Comparison of ENCODE assay signal across 19 mouse cellular contexts in the genomic region with DNA sequence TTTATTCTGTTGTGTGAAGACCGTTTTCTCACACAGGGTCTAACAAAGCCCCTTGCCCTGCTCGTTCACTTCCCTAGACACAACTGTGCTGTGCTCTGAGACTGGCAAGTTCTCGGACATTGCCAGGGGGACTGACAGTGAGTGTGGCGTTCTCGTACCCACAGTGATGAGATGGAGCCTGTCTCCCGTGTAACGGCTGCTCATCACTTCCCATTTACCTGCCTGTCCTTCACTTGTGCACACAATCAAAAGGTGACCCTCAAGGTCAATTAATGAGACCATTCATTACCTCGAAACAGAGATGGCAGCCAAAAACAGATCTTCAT.
DNase-seq lines count a peak whose midpoint lies in the region; ATAC-seq and TF ChIP-seq lines count a peak whose summit lies in the region.
"Had no signal": no experiment of that assay in that cellular context is flagged by ENCODE, and none has a peak within 500 bp of the region (broad histone marks: within the 10 kb centered on the region; RNA-seq: fewer than 3 reads in every experiment).

No protein-coding gene starts in this region.

- no peaks in the 10 kb centered on the region for H3K4me1 ChIP-seq in hindbrain, embryonic 11.5 days (replicated peaks; ENCODE audit: control insufficient read depth, insufficient read depth, low read length)
- H3K4me1 ChIP-seq in hindbrain, postnatal 0 days (ENCODE audit: insufficient read depth, low read length), result peaks cover 3% of the 10 kb centered on the region; the same call in 1 of the 2 replicates
- H3K4me1 ChIP-seq in midbrain, embryonic 12.5 days, result peaks cover 12% of the 10 kb centered on the region
- peaks cover 20% of the 10 kb centered on the region for H3K4me1 ChIP-seq in midbrain, embryonic 10.5 days
- peaks cover 14% of the 10 kb centered on the region for H3K4me1 ChIP-seq in midbrain, embryonic 13.5 days (replicated peaks)
- no peaks in the 10 kb centered on the region for H3K4me1 ChIP-seq in intestine, embryonic 16.5 days (ENCODE audit: control insufficient read depth, insufficient read depth, low read length)
- H3K4me1 ChIP-seq: embryonic facial prominence, embryonic 15.5 days; liver, embryonic 15.5 days had no signal

- WGBS in hindbrain, embryonic 11.5 days, result 55% methylated on average over 8 of the region's 8 CpGs
- 44% methylated on average over 8 of the region's 8 CpGs for WGBS in hindbrain, postnatal 0 days
- WGBS in midbrain, embryonic 12.5 days, result 43% methylated on average over 8 of the region's 8 CpGs
- WGBS in midbrain, embryonic 10.5 days, result 63% methylated on average over 8 of the region's 8 CpGs
- WGBS in midbrain, embryonic 13.5 days, result 41% methylated on average over 8 of the region's 8 CpGs
- 56% methylated on average over 8 of the region's 8 CpGs for WGBS in intestine, embryonic 16.5 days

- no peak overlapping the region for H3K27ac ChIP-seq in hindbrain, embryonic 11.5 days (ENCODE audit: low read depth, low read length)
- no peak overlapping the region for H3K27ac ChIP-seq in hindbrain, postnatal 0 days
- H3K27ac ChIP-seq in midbrain, embryonic 12.5 days (replicated peaks), result no peak overlapping the region
- H3K27ac ChIP-seq in midbrain, embryonic 10.5 days (replicated peaks), result no peak overlapping the region
- H3K27ac ChIP-seq in midbrain, embryonic 13.5 days, result 0 out of 2 replicates have a peak overlapping the region, but pooled peaks have one; percentile 9
- no peak overlapping the region for H3K27ac ChIP-seq in intestine, embryonic 16.5 days (ENCODE audit: low read length)
- H3K27ac ChIP-seq: embryonic facial prominence, embryonic 15.5 days; liver, embryonic 15.5 days had no signal

- no peak overlapping the region for H3K9ac ChIP-seq in hindbrain, embryonic 11.5 days (ENCODE audit: low read depth, low read length)
- no peak overlapping the region for H3K9ac ChIP-seq in hindbrain, postnatal 0 days (replicated peaks; ENCODE audit: low read length)
- no peak overlapping the region for H3K9ac ChIP-seq in midbrain, embryonic 12.5 days (replicated peaks)
- no peak overlapping the region for H3K9ac ChIP-seq in midbrain, embryonic 13.5 days (replicated peaks)
- no peak overlapping the region for H3K9ac ChIP-seq in intestine, embryonic 16.5 days (ENCODE audit: low read depth, low read length)
- H3K9ac ChIP-seq: embryonic facial prominence, embryonic 15.5 days; liver, embryonic 15.5 days had no signal

- no peaks in the 10 kb centered on the region for H3K27me3 ChIP-seq in hindbrain, embryonic 11.5 days (ENCODE audit: control insufficient read depth, insufficient read depth, low read length)
- H3K27me3 ChIP-seq in hindbrain, postnatal 0 days (ENCODE audit: insufficient read depth, low read length), result no peaks in the 10 kb centered on the region
- H3K27me3 ChIP-seq in midbrain, embryonic 12.5 days, result no peaks in the 10 kb centered on the region
- no peaks in the 10 kb centered on the region for H3K27me3 ChIP-seq in midbrain, embryonic 10.5 days (ENCODE audit: low read depth, poor library complexity, severe bottlenecking)
- no peaks in the 10 kb centered on the region for H3K27me3 ChIP-seq in midbrain, embryonic 13.5 days
- no peaks in the 10 kb centered on the region for H3K27me3 ChIP-seq in intestine, embryonic 16.5 days (replicated peaks; ENCODE audit: control insufficient read depth, insufficient read depth, low read length)
- H3K27me3 ChIP-seq: embryonic facial prominence, embryonic 15.5 days; liver, embryonic 15.5 days had no signal

- no peak for DNase-seq in hindbrain, embryonic 11.5 days (ENCODE audit: low spot score)
- no peak for DNase-seq in hindbrain, postnatal 0 days (ENCODE audit: low spot score)
- no peak for DNase-seq in midbrain, embryonic 10.5 days (ENCODE audit: low spot score)
- peak; percentile 67 for DNase-seq in retina, embryonic 14.5 days (ENCODE audit: low spot score)
- DNase-seq in thymus, adult 18-20 months, result no peak
- DNase-seq: adrenal gland, postnatal 10 days; B cell, adult 2 months; cerebellum, adult 2 months; gastrocnemius, postnatal 25 days; heart, postnatal 10 days; kidney, adult 9 months; thymus, postnatal 36 days had no signal

- H3K9me3 ChIP-seq in hindbrain, embryonic 11.5 days (ENCODE audit: control insufficient read depth, low read length), result no peaks in the 10 kb centered on the region
- no peaks in the 10 kb centered on the region for H3K9me3 ChIP-seq in hindbrain, postnatal 0 days (ENCODE audit: low read length)
- no peaks in the 10 kb centered on the region for H3K9me3 ChIP-seq in midbrain, embryonic 12.5 days
- H3K9me3 ChIP-seq in midbrain, embryonic 10.5 days (replicated peaks), result no peaks in the 10 kb centered on the region
- H3K9me3 ChIP-seq in midbrain, embryonic 13.5 days, result no peaks in the 10 kb centered on the region
- no peaks in the 10 kb centered on the region for H3K9me3 ChIP-seq in intestine, embryonic 16.5 days (ENCODE audit: control insufficient read depth, low read length)
- H3K9me3 ChIP-seq: embryonic facial prominence, embryonic 15.5 days; liver, embryonic 15.5 days had no signal

- no peak overlapping the region for H3K4me3 ChIP-seq in hindbrain, embryonic 11.5 days (ENCODE audit: low read depth, low read length)
- H3K4me3 ChIP-seq in hindbrain, postnatal 0 days (ENCODE audit: low read length), result no peak overlapping the region
- H3K4me3 ChIP-seq in midbrain, embryonic 12.5 days, result no peak overlapping the region
- no peak overlapping the region for H3K4me3 ChIP-seq in midbrain, embryonic 10.5 days
- no peak overlapping the region for H3K4me3 ChIP-seq in midbrain, embryonic 13.5 days (replicated peaks)
- H3K4me3 ChIP-seq in intestine, embryonic 16.5 days (ENCODE audit: low read length), result no peak overlapping the region
- H3K4me3 ChIP-seq: embryonic facial prominence, embryonic 15.5 days; liver, embryonic 15.5 days had no signal

- ATAC-seq in hindbrain, embryonic 11.5 days (ENCODE audit: low FRiP score), result peak; percentile 56
- no peak for ATAC-seq in hindbrain, postnatal 0 days
- ATAC-seq in midbrain, embryonic 12.5 days (ENCODE audit: low FRiP score, low read depth), result peak; percentile 82
- peak; percentile 80 for ATAC-seq in midbrain, embryonic 13.5 days
- no peak for ATAC-seq in intestine, embryonic 16.5 days
- ATAC-seq: inflammation-experienced regulatory T-cells, adult 6 months; lung, postnatal 0 days had no signal

- no peak overlapping the region for H3K4me2 ChIP-seq in hindbrain, embryonic 11.5 days (replicated peaks; ENCODE audit: low read depth, low read length)
- no peak overlapping the region for H3K4me2 ChIP-seq in hindbrain, postnatal 0 days (ENCODE audit: low read depth, low read length)
- H3K4me2 ChIP-seq in midbrain, embryonic 12.5 days (replicated peaks), result no peak overlapping the region
- no peak overlapping the region for H3K4me2 ChIP-seq in midbrain, embryonic 13.5 days (replicated peaks)
- H3K4me2 ChIP-seq in intestine, embryonic 16.5 days (ENCODE audit: low read depth, low read length), result no peak overlapping the region
- H3K4me2 ChIP-seq: embryonic facial prominence, embryonic 15.5 days; liver, embryonic 15.5 days had no signal

- no peaks in the 10 kb centered on the region for H3K36me3 ChIP-seq in hindbrain, embryonic 11.5 days (ENCODE audit: control insufficient read depth, insufficient read depth, low read length)
- no peaks in the 10 kb centered on the region for H3K36me3 ChIP-seq in hindbrain, postnatal 0 days (ENCODE audit: insufficient read depth, low read length)
- no peaks in the 10 kb centered on the region for H3K36me3 ChIP-seq in midbrain, embryonic 12.5 days
- no peaks in the 10 kb centered on the region for H3K36me3 ChIP-seq in midbrain, embryonic 10.5 days
- H3K36me3 ChIP-seq in midbrain, embryonic 13.5 days, result no peaks in the 10 kb centered on the region
- H3K36me3 ChIP-seq in intestine, embryonic 16.5 days (ENCODE audit: control insufficient read depth, insufficient read depth, low read length), result no peaks in the 10 kb centered on the region
- H3K36me3 ChIP-seq: embryonic facial prominence, embryonic 15.5 days; liver, embryonic 15.5 days had no signal

- TF ChIP-seq CTCF in hindbrain, postnatal 0 days (IDR thresholded peaks at IDR 0.05; ENCODE audit: low read depth), result no peak

Comparison
In these comparisons a context has a peak if more than half of its experiments do, and no peak if none do; other contexts are left out.
1. ATAC-seq: peak in hindbrain, embryonic 11.5 days (single experiment), midbrain, embryonic 12.5 days (single experiment) and midbrain, embryonic 13.5 days (single experiment); none in hindbrain, postnatal 0 days (single experiment) and intestine, embryonic 16.5 days (single experiment).